Mouse (Mus musculus) urinary bladder, postnatal 25 days (tissue): ENCODE data around the gene Dab2.

ENCODE experiments used
- DNase-seq: peaks from one replicate; pipeline ENCODE4 v3.0.0; 2022; ENCODE audit warnings: low spot score

The Dab2 gene

DNA sequence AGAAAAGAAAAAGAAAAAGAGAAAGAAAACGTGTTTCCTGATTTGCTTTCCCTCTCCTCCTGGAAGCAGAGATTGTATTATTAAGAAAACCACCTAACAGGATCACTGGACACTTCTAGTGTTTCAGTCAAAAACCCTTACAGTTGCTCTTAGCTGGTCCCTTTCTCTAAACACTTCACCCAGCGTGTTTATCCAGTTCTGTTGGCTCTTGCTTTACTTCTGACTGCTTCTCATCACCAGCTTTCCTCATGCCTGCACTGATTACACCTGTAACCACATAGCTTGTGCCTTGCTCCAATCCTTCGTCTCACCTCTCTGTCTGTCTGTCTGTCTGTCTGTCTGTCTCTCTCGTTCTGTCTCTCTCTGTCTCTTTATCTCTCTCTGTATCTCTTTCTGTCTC is 25.9 kb downstream of the Dab2 start:
- DNase-seq: no peak

DNA sequence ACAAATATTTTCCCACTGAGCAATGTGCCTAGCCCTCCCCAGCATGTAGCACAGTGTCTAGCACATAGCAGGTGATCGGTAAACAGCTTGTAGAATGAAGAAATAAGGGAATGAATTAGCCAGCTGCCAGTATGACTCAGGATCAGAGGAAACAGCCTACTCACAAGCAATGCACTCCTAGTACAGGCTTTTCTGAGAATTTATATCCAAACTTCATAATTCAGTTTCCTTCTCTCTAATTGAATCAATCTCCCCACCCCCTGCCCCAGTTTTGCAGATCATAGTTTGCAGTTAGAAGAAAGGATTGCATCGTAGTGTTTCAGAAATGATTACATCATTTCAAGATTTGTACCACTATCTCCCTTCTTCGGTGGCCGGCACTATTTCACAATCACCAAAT is 26.4 kb downstream of the Dab2 start:
- no peak for DNase-seq

- DNase-seq: no peak
Observed at GRCm38 (mm10) chr15:6331380-6331779, 31.8 kb downstream of the Dab2 start.

GRCm38 (mm10) chr15:6334664-6335206 is 35.1 kb downstream of the Dab2 start:
- DNase-seq: no peak

- DNase-seq: no peak
Observed at GRCm38 (mm10) chr15:6339767-6340166, 40.2 kb downstream of the Dab2 start.

- DNase-seq: no peak
Observed at GRCm38 (mm10) chr15:6340347-6340746, 40.8 kb downstream of the Dab2 start.

DNA sequence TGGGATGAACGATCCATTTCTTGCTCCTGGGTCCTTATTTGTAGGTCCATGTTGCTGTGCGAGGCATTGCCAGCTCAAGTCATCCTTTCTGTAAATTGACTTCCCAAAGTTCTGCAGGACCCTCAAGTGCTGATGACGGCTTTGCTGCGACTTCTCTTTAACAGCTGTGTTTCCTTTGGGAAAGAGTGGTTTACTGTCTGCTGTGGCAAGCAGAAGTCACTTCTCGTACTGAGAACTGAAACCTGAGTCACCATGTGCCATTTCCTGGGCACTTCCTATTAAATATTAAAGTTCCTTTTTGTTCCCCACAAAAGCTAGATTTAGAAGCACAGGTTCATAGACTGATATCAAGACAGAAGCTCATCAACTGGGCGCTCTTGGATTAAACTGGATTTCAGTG is 41.8 kb downstream of the Dab2 start:
- no peak for DNase-seq

GRCm38 (mm10) chr15:6353901-6354300 is 54.3 kb downstream of the Dab2 start:
- no peak for DNase-seq

- DNase-seq: no peak
Observed at GRCm38 (mm10) chr15:6359859-6360258, 60.3 kb downstream of the Dab2 start.

GRCm38 (mm10) chr15:6369974-6370373 is 70.4 kb downstream of the Dab2 start:
- DNase-seq: no peak

DNA sequence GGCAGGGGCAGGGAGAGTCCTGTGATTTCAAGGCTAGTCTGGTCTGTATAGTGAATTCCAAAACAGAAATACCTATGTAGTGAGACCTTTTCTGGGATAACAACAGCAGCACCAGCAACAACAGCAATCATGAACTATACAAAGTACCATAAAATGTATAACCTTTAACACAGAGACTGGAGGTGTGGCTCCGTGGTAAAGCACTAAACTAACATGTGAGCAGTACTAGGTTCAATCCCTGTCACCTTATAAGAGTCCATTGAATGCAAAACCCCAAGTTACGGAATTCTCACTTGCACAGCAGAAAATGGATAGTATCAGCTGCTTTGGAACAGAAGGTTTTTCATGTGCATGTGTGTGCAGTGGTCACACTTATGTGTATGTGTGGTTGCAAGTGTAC is 71.9 kb downstream of the Dab2 start:
- no peak for DNase-seq

DNA sequence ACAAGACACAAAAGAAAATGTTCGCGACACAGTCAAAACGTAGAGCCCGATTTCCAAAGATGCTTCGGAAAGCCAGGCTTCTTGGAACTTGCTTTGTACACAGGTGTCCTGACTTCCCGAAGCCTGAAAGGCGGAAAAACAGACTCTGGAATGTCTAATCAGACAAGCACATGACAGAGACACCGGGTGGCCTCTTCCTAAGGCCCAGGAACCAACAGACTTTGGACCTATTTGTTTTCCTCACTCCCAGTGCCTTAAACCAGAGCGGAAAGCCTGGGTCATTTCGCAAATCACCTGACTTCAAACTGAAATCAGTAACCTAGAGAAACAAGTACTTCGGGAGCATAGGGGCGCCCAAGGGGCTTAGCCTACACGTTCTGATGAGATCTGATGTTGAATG is 75.4 kb downstream of the Dab2 start:
- no peak for DNase-seq

DNA sequence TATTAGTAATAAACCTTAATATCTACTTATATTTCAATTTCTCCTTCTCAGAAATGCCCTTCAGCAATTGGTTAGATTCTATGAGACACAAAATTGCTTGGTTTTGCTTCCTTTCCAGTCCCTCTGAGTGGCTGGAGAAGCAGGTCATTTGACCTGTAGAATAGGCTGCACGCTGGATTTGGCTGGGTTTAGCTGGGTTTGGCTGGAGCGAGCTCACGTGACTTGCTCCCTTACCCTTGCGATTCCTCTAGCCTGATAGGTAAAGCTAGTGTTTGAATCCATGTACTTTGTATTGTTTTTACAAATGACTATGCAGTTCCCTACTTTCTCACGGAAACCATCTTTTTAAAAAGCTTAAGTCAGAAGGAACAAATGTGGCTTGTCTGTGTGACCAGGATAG is 76.4 kb downstream of the Dab2 start:
- no peak for DNase-seq

DNA sequence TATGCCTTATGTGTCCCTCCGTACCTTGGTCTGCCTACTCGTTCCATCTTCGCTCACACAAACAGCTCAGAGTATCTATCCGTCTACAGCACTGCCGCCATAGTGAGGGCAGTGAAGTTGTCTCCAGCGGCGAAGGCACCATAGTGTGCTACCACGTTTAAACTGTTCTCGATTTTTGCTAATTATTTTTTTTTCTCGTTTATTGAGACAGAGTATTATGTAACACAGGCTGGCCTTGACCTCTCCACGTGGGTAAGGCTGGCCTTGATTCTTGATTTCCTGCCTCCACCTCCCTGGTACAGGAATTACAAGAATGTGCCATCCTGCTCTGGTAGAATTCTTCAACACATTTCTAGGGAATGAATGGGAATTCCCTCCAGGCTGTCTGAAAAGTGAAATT is 77.2 kb downstream of the Dab2 start:
- DNase-seq: no peak

DNA sequence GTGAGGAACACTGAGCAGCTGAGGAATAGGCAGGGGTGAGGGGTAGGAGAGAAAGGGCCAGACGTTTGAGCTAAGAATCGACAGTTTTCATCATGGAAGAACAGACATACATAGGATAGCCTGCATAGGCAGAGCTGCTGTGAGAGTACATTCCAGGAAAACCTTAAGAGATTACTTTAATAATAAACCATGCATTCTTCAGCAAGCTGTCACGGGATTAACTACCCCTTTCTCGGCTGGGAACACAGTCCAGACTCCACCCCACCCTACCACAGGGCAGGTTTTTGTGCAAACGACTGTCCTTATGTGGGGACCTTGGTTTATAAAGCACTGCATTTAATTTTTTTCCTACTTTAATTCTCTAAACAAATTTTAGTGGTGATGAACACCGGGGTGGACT is 84.4 kb downstream of the Dab2 start:
- no peak for DNase-seq

DNA sequence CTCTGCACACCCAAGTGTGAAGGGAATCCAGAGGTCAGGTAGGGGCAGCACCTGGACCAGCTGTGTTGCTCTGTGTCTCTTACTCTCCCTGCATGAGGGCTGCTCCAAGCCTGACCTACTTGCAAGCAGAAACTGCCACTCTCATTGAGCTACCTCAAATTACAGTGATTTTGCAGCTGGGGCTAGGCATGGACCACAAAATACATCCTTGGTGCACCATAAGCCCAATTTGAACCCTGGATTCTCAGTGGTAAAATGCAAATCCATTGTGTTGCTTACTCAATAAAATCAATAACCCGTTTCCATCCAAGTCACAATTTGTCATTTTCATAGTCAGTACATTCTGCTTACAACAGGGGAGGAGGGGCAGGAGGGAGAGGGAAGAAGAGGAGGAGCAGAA is 85.7 kb downstream of the Dab2 start:
- DNase-seq: no peak

GRCm38 (mm10) chr15:6386159-6386951 is 86.8 kb downstream of the Dab2 start:
- DNase-seq: peak; percentile 70

GRCm38 (mm10) chr15:6386961-6387728 is 87.6 kb downstream of the Dab2 start:
- DNase-seq: peak; percentile 24

GRCm38 (mm10) chr15:6387729-6388070 is 88.1 kb downstream of the Dab2 start:
- no peak for DNase-seq

DNA sequence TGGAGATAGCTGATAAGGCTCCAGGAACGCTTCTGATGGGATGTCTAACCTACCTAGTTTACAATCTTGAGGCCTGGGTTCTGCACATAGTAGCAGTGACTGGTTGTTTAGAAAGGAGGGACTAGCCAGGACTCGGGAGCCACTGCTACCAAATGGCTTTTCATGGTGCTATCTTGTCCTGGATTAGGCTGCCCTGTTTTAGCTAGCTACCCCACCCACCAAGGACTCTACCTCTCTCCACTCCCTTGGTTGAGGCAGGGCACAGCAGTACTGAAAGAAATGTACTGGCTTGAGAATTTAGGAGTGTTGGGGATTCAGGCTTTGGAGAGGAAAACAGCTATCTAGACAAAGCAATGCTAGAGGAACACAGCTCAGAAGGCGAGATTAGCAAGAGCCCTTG is 88.6 kb downstream of the Dab2 start:
- no peak for DNase-seq

- no peak for DNase-seq
Observed at GRCm38 (mm10) chr15:6388631-6389030, 89.0 kb downstream of the Dab2 start.

GRCm38 (mm10) chr15:6390106-6390505 is 90.5 kb downstream of the Dab2 start:
- no peak for DNase-seq

DNA sequence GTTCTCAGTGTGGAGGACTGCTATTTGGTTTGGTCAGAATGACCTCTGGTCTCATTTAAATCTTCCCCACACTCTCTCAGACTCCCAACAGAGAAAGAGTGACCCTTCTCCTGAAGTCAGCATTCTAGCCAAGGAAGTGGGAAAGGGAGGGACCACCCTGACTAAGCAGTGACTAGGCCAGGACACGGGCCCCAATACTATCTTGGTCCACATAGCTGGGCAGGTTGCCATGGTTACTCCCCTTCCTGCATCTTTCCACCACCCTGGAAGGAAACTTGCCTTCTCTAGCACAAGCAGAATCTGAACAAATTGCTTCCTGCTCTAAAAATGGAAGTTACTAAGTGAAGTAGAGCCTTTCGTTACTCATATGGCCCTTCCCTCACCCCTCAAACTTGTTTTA is 91.1 kb downstream of the Dab2 start:
- DNase-seq: peak; percentile 36
